Mouse (Mus musculus) right cerebral cortex, postnatal 25 days (tissue): ENCODE measurements around the gene Zfp141.

Source experiments
- DNase-seq: peaks from one replicate; pipeline ENCODE4 v3.0.0; 2022

Zfp141 gene

GRCm38 (mm10) chr7:42505588-42505987 lies at the start of gene Zfp141:
Gene Zfp141, minus strand, starts transcription at chr7:42505740.
- peak; percentile 86 for DNase-seq

GRCm38 (mm10) chr7:42551766-42552165 lies 46.2 kb upstream of the Zfp141 start:
- no peak for DNase-seq

GRCm38 (mm10) chr7:42505186-42505585 lies 354 bp downstream of the Zfp141 start:
- DNase-seq: no peak

- DNase-seq: no peak
These were observed 7.3 kb downstream of the Zfp141 start for GRCm38 (mm10) chr7:42498248-42498647.

- no peak for DNase-seq
These were observed 8.2 kb downstream of the Zfp141 start for GRCm38 (mm10) chr7:42497356-42497755.

- no peak for DNase-seq
These were observed 9.3 kb downstream of the Zfp141 start for GRCm38 (mm10) chr7:42496202-42496601.

GRCm38 (mm10) chr7:42490859-42491258 lies 14.7 kb downstream of the Zfp141 start:
- DNase-seq: no peak

GRCm38 (mm10) chr7:42490358-42490757 lies 15.2 kb downstream of the Zfp141 start:
- no peak for DNase-seq

GRCm38 (mm10) chr7:42454640-42455039 lies 50.9 kb downstream of the Zfp141 start:
- DNase-seq: no peak

- no peak for DNase-seq
These were observed 54.9 kb downstream of the Zfp141 start for GRCm38 (mm10) chr7:42450618-42451017.

GRCm38 (mm10) chr7:42447850-42448249 lies 57.7 kb downstream of the Zfp141 start, which contains the start of gene 4933421I07Rik:
Gene 4933421I07Rik, minus strand, starts transcription at chr7:42448120.
- DNase-seq: no peak

- DNase-seq: no peak
These were observed 58.2 kb downstream of the Zfp141 start for GRCm38 (mm10) chr7:42447352-42447751.
